Mouse (Mus musculus): ENCODE measurements around the gene Cul4a.

Cul4a gene

DNA sequence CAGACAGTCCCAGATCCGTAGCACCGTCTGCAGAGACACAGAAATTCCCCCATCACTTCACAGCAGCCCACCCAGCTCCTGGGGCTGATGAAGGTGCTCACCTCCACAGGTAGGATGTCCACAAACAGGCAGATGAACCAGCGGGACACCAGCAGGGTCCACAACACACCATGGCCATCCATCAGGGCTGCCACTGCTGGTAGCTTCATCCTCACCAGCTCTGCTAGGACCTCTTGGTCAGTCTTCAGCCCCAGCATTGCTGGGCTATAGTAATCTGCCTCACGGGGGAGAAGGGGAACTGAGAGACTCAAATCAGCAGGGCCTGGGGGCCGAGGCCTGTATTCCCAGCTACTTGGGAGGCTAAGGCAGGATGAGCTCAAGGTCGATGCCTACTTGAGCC lies 74.1 kb downstream of the Cul4a start:
- in situ Hi-C loops (cut with MboI, MseI), result no loop called here

DNA sequence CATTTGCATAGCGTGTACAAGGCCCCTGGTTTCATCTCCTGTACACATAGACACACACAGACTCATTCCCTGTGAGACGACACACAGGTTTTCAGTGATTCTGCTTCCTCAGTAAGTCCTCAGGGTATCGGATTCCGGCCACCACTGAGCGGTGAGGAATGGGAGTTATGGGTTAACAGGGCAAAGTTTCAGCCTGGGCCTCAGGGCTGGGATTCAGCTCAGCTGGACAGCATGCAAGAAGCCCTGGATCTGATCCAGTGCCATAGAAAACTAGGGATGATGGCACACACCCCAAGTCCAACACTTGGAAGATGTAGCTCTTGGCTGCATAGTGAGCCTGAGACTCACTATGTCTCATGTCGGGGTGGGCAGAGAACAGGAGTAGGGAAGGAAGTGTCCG lies 74.5 kb downstream of the Cul4a start:
- in situ Hi-C loops (cut with MboI, MseI), result no loop called here

DNA sequence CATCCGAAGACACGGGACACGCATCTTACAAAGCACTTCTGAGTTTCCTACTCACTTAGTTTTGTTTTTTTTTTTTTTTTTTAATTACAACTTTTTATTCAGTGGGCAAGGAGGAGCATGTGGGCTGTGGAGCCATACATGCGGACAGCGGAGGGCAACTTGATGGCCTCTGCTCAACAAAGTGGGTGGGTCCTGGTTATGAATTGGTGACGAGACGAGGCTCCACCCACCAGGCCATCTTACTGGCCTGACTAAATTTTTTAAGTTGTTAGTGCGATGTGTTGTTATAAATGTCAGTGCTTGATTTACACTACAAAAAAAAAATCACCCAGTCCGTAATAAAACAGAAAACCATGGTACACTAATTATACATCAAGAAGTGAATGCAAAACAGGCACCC lies 75.0 kb downstream of the Cul4a start:
- in situ Hi-C loops (cut with MboI, MseI), result no loop called here

DNA sequence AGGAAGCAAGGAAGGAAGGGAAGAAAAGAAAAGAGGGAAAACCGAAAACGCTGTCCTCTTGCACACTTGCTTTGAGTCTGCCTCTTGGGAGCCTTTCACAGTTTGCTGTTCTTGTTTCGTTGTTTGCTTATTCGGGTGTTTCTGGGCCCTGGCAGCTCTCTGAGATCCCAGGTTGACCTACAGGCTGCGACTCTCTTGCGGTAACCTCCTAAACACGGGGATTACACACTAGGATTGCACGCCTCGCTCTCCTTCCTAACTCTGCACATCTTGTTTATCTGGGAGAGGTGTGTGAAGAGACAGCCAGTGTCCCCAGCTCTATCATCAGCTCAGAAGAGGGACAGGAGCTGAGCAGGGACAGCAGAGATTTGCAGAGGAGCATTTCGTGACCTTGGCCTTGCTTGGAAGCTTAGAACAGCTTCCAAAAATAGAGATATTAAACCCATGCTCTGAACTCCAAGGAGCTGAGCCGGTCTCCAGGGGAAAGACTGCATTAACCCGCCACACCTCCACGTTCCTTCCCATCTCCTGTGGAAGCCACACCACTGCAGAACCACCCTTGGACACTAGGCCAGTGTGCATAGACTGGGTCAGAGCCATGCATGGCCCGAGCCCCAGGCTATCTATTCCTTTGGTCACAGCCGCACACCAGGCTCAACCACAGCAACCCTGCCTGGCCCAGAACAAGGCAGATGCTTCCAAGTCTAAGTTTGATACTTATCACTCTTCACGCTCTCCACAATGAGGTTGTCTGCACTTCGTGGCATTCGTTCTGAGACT lies 75.7 kb downstream of the Cul4a start:
- in situ Hi-C loops (cut with MboI, MseI), result no loop called here

DNA sequence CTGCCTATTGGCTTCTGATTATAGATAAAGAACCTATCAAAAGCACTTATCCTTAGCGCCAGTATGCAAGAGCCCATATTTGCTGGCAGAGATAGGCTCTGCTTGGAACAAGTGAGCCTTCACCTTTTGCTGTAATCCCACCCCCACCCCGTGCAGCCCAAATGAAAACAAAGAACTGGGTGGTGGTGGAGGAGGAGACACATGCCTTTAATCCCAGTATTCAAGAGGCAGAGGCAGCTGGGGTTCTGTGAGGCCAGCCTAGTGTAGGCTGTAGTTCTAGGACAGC lies 76.2 kb downstream of the Cul4a start:
- in situ Hi-C loops (cut with MboI, MseI), result no loop called here

DNA sequence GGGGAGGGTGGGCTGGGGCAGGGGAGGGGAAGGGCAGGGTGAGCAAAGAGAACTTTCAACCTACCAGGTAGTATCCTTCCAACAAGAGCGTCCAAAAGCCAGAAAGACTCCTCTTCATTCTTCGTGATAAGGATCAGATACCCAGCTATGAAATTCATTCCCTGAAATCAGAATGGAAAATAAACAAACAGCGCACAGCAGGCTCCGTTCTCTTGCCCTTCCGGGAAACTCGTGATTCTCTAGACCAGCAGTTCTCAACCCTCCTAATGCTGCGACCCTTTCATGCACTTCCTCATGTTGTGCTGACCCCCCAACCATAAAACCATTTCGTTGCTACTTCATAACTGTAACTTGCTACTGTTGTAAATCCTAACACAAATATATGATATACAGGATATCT lies 81.4 kb downstream of the Cul4a start:
- in situ Hi-C loops (cut with MboI, MseI), result no loop called here

DNA sequence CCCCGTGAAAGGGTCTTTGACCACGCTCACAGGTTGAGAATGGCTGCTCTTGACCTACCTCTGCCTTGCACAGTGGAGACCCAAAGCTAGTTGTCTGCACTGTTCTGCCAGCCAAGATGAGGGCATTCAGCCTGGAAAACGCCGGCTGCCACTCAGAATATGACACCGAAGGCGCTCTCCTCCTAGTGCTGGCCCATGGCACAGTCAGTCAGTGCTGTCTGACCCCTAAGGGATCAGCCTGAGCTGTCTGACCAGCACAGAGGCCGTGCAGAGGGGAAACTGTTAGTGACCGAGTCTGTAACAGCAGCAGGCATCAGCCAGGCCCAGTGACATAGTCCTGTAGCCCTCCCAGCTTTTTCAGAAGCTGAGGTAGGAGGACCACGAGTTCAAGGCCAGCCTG lies 81.8 kb downstream of the Cul4a start:
- in situ Hi-C loops (cut with MboI, MseI), result no loop called here

DNA sequence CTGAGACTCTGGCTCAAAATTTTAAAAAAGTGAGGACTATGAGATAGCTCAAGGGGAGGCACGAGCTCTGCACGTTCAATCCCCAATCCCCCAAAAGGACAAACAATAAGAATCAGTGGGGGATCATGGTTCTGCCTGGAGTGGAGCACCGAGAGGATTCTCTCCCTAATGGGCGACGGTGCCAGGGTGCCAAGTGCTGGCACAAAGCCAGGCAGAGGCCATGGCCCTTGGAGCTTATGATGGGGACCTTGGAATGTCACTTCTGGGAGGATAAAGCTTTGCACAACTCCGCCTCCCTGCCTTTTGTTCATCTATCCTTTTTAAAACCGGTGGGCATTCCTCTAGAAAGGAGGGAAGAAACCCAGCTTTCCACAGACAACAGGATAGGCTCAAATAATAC lies 82.2 kb downstream of the Cul4a start:
- in situ Hi-C loops (cut with MboI, MseI), result no loop called here

DNA sequence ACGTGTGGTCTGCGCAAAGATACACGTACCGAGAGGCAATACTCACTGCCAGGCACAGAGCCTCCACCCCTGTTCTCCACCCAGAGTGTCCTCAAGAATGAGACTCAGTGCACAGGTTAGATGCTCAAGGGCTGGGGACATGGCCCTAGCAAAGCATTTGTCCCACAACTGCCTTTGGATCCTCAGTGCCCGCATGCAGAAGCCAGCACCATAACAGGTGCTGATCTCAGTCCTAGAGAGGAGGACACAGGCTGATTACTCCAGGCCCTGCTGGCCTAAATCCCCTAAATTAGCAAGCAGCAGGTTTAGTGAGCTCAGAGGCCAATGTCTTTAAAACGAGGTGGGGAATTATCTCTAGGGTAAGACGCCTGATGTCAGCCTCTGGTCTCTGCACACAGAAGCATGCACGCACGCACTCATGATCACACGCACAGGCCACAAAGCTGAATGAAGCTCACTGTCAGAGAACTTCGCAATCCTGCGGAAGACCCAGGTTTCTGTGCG lies 82.7 kb downstream of the Cul4a start:
- in situ Hi-C loops (cut with MboI, MseI), result no loop called here

DNA sequence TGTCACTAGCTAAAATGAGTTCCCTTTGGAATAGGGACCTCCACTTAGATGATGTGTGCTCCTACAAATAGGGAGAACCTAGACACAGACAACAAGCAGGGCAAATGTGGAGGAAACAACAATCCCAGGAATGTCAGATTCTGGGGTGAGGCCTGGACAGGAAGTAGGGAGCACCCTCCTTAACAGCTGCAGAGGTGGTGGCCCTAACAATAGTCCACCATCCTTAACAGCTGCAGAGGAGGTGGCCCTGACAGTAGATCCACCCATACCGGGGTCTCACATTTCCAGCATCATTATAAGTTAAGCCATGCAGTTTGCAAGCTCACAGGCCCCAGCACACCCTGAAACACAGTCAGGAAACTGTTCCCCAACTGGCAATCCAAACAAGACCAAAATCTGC lies 83.4 kb downstream of the Cul4a start:
- in situ Hi-C loops (cut with MboI, MseI), result no loop called here

DNA sequence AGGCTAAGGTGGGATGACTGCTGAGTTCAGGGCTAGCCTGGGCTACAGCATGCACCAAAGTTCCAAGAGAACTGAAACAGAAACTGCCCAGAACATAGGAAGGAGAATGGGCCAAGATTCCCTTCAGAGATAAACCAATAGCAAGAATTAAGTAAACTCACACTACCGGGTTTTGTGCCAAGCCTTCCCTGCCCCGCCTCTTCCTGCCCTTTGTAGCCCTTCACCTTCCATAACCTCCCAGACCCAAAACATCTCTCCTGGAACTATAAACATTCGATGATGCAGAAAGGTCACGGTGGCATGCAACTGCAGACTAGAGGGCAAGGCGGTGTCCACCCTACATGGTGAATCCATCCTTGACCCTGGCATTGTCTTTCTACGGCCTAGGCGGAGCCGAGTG lies 84.8 kb downstream of the Cul4a start:
- in situ Hi-C loops (cut with MboI, MseI), result no loop called here

DNA sequence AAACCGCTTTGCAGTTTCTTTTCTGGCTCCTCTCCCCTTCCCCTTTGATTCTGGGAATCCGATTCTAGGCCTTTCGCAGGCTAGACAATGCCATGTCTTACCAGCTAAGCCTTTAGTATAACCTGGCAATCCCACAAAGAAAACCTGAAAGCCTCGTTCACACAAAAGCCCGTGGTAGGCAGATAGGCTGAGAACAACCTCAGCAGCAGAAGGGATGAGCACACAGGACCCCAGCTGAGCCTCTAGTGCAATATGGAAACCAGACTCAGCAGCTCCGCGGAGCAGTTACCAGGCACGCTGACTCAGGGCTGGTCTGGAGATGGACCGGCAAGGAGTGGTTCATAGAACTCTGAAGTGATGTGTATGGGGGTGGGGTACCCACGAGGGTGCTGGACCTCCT lies 89.4 kb downstream of the Cul4a start:
- in situ Hi-C loops (cut with MboI, MseI), result no loop called here

DNA sequence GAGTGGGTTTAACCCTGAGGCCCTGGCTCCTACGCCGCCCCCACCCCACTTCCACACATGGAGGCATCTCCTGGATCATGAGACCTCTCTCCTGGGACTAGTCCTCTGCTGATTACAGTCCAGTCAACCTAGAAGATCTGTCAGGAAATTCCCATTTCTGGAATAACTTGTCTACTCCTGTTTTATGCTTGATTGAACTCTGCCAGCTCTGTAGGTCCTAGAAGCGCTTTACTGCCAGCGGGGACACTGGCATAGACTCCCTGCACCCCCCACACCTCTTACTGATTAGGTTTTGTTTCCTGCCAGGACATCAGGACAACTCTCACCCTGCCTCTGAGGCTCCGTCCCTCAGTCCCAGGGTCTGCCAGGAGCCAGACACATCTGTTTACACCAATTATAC lies 92.1 kb downstream of the Cul4a start:
- in situ Hi-C loops (cut with MboI, MseI), result no loop called here

Measured in T-helper 17 cell (primary cell).